Mouse (Mus musculus) adrenal gland, postnatal 14 days (tissue): ENCODE results near the gene Flt3l. TPM values are rescaled to one million over a fixed set of nuclear protein-coding genes. Genes with fewer than 3 reads are reported as not detected.
"Not testable (repeated sequence)": the region's sequence is repeated elsewhere in the genome, so short reads cannot be mapped to it uniquely, and the experiment has no call there.

ENCODE experiments used
- DNase-seq: peaks from one replicate; pipeline ENCODE4 v3.0.0; 2021; ENCODE audit warnings: mixed read lengths
- total RNA-seq: library from RNA; stranded (reverse); gene quantifications from 2 replicates; pipeline ENCODE4 v1.2.3, GENCODE M21; 2021

The Flt3l gene
- total RNA-seq, 1 experiment from 2014 or later, result 13.3 TPM

DNA sequence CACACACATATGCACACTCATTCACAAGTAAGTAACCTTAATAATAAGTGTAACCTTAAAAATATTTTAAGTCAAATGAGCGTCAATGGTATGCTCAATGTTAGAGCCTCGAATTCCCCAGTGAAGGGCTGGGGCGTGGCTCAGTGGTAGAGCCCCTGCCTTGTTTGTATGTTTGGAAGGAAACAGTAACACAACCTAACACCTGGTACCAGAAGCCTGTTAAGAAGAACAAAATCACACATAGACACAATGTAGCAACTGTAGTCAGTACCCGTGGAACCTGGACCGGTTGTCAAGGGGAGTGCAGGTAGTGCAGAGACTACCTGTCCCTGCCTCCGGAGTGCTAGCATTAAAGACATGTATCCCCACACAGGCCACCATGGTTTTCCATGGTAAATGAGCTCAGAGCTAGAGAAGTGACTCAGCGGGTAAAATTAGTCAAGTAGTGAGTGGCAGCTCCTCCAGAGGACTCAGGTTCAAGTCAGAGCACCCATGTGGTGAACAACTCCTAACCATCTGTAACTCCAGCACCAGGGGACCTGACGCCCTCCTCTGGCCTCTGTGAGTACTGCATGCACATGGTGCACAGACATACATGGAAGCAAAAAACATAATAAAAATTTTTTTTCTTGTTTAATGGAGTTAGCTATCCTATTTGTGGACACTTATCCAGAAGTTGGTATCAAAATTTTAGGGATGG is 37.5 kb downstream of the Flt3l start:
- peak; percentile 38 for DNase-seq

DNA sequence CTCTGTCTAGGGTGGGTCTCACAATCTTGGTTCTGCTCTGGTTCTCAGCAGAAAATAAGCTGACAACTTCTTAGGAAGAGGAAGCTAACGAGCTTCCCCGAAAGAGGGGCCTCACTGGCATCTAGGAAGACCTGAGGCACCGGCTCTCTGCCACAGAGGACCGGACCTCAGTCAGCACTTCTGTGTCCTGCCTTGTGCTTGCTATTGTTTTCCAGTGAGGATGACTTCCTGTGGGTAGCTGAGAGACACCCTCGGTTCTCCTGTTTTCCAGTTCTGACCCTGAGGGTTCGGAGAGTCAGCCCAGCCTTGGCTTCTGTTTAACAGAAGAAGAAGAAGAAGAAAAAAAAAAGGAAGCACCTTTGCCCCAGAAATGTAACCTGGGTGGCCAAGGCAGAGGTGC is 38.8 kb downstream of the Flt3l start:
- peak; percentile 29 for DNase-seq

DNA sequence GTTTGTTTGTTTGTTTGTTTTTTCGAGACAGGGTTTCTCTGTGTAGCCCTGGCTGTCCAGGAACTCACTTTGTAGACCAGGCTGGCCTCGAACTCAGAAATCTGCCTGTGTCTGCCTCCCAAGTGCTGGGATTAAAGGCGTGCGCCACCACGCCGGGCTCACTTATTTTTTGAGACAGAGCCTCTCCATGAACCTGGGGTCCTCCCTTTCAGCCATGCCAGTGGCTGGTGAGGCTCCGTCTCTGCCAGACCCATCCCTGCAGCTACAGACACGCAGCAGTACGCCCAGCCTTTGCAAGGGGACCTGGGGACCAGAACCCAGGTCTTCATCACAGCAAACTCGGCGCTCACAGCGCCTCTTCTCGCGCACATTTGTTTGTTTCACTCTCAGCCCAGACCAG is 40.3 kb downstream of the Flt3l start:
- DNase-seq, result not testable (repeated sequence)

DNA sequence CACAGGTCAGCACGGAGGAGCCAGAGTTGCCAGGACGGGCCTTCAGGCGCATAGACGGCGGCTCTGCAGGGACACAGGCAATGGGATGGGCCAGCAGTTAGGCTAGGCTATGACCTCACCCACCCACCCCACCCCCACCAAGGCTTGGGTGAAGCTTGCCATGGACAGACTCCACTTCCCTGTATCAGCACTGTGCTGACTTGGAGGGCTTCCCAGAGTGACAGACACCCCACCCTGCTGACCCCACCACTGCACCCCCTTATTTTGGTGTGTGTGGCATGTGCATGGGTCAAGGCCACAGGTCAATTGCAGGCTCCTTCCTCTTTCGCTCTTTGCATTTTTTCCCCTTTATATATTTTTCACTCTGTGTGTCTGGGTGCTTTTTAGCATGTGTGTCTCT is 40.9 kb downstream of the Flt3l start:
- peak; percentile 4 for DNase-seq

DNA sequence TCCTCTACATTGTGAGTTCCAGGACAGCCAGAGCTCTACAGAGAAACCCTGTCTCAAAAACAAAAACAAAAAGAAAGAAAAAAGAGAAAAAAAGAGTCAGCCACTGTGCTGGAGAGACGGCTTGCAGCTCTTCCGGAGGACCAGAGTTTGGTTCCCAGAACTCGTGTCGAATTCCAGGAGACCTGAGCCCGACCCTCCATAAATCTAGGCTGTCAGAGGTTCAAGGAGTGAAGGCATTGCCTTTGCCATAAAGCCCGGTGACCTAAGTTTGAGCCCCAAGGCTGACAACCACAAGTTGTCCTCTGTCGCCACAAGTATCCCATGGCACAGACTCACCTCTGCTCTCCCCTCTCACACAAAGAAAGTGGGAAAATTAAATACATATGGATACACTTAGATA is 42.1 kb downstream of the Flt3l start:
- peak; percentile 2 for DNase-seq

DNA sequence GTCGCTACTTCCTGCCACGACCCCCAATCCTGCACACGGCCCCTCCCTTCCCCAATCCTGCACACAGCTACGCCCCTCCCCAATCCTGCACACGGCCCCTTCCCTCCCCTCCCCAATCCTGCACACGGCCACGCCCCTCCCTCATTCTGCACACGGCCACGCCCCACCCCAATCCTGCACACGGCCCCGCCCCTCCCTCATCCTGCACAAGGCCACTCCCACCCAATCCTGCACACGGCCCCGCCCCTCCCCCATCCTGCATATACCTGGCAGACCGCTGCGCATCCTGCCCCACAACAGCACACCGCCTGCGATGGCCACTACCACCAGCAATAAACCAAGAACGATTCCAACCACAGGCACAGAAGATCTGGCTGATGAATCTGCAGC is 42.7 kb downstream of the Flt3l start:
- DNase-seq, result peak; percentile 28

DNA sequence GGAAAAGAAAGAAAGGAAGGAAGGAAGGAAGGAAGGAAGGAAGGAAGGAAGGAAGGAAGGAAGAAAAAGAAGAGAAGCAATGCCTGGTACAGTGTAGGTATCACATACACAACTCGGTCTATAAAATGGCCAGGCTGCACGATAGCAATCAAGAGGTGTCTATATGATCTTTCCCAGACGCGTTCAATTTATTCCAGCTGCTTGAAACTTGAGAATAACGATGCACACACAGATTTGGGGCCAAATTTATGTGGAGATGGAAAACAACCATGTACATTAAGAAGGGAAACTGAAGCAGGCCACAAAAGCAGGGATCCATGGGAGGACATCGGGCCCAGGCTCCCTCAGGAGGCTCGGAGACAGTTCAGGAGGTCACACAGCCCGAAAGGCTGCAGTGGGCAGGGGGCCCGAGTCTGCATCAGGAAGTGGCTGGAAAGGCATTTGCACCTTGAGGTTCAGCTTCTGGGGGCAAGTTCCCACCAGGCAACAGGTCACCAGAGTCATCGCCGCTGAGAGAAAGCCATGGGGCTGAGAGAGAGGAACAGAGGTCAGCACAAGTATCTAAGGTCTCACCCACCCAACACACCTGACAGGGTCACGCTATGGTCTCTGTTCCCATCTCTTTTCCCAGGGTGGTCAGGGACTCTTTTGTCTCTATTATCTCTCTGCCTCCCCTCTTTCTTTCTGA is 43.3 kb downstream of the Flt3l start:
- peak; percentile 5 for DNase-seq

GRCm38 (mm10) chr7:45092048-45092447 is 44.2 kb downstream of the Flt3l start, which contains the start of gene Rcn3:
Gene Rcn3, minus strand, starts transcription at chr7:45092221.
- DNase-seq, result peak; percentile 91

DNA sequence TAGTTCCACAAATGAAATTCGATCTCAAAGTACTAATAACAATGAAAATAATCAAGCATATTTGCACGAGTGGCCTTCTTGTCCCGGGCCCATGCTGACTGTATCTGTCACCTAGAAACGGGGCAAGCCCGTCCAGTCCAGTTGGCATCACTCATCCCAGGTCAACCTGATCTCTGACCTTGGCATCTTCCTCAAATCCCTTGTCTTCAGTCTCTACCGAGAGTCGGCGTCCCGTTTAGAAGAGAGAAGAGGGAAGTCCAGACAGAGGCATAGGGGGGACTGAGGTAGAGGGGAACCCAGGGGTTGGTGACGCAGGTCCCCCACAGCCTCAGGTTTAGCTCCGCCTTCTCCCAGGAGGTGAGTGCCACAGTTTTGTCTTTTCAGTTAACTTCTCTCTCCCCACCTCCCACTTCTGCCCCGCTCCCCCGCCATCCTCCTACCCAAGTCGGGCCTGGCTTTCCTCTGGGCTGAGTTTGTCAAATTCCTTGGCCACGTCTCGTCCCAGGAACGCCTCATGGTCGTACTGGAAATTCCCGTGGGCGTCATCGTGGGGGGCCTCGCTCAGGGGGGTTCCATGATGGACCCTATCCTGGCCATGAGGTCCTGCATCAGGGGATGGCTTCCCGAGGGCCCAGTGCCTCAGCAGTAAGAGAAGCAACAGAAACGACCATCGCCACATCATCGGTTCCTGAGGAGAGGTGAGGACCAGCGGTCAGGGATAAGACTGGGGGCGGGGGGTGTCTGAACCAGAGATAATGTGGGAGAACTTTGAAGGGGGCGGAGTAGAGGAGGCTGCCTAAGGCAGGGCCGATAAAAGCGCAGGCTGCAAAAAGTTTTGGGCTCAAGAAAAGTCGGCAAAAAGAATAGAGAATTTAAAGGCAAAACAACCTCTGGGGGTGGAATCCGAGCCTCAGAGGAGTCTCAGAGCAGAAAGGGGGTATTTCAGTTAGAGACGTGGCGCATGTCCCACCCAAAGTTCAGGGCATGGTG is 44.9 kb downstream of the Flt3l start:
- peak; percentile 26 for DNase-seq

DNA sequence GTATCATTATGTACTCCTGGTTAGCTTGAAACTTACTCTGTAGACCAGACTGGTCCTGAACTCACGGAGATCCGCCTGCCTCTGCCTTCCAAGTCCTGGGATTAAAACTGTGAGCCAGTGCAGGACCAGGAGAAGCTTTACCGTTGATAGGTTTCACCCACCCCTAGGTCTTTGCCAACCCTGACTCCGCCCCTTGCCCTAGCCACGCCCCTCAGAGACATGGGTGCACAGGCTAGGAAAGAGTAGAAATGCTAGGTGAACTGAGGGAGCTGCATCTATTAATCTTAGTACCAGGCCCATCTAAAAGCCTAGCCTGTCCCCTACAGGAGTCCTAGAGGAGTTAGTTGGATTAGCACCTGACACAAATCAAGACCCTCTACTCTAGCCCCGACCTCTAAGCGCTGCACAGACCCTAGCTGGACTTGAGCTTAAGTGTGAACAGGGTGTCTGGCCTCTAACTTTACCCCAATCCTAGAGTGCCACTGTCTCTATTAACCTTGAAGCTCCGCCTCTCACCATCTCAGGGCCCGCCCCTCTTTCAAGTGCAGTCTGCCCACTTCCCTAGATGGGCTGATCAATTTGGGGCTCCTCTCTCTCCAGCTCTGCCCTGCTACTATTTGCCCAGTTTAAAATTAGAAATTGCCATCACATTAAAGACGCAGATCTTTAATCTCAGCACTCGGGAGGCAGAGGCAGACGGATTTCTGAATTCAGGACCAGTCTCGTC is 45.8 kb downstream of the Flt3l start:
- peak; percentile 36 for DNase-seq

- DNase-seq, result peak; percentile 1
Measured at GRCm38 (mm10) chr7:45088597-45088996, 47.6 kb downstream of the Flt3l start.

DNA sequence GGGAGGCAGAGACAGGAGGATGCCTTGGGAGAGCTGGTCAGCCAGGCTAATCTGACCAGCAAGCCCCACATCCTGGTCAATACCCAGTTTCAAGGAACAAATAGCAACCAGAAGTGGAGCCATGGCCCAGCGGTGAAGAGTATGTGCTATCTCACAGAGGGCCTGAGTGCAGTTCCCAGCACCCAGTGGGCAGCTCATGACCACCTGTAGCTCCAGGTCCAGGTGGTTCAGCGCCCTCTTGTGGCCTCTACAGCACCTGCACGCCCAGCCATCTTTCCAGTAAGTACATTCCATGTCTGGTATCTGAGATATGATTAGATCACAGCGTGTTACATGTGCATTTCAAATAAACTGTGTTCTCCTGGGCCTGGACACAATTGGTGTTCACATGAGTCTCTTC is 50.1 kb downstream of the Flt3l start:
- peak; percentile 2 for DNase-seq

DNA sequence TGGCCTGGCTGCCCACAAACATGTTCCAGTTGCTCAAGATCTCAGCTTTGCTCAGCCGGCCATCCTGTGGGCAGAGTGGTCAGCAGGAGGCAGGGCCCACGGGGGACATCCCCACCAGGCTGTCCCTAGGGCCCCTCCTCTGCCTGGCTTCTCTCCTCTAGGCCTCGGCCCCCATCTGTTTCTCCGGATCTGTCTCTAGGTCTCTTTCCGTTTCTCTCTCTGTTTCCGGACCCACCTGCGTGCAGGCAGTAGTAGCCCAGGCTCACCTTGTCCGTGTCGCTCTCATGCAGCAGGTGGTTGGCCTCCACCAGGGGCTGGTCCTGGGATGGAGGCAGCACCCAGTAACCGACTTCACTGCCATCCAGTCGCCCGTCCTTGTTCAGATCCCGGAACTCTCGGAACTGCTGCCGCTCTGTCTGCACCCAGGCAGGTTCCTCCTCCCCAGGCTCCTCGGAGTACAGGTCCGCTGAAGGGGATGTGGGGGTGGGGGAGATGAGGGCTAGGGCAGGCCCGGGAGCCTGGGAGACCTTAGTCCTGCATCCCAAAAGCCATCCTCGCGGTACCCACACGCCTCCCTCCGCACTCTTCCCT is 52.8 kb downstream of the Flt3l start:
- no peak for DNase-seq

DNA sequence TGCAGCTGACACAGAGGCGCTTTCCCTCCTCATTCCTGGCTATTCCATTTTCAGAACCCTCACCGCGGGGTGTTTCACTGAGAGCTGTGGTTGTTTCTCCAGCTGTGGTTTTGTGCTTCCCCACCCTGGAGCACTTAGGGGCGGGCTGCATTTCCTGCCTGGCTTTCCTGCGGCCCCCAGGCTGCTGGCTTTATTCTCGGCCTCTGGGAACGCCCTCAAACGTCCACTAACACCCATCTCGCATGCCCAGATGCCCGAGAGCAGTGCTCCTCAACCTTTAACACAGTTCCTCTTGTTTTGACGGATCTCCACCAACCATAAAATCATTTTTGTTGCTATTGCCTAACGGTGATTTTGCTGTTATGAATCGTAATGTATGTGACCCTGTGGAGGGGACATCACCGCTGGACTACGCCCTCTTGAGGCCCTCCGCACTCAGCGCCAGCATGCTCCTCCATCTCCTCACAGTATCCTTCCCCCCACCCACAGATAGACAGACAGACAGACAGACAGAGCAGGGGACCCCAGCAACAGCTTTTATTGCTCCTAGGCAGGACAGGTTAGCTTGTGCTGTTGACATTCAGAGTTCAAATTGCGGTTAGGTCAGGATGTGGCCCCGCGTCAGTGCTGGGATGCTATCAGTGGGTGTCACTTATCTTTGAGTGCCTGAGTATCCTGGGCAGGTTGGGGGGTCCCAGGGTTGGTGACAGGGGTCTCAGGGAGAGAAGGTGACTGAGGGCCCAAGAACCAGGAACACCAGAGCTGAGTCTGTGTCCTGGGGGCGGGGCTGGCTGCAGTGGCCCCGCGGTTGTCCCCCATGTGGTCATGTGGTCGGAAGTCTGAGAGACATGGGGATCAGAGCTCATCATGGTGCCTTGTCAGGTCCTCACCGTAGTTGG is 53.6 kb downstream of the Flt3l start:
- peak; percentile 53 for DNase-seq

DNA sequence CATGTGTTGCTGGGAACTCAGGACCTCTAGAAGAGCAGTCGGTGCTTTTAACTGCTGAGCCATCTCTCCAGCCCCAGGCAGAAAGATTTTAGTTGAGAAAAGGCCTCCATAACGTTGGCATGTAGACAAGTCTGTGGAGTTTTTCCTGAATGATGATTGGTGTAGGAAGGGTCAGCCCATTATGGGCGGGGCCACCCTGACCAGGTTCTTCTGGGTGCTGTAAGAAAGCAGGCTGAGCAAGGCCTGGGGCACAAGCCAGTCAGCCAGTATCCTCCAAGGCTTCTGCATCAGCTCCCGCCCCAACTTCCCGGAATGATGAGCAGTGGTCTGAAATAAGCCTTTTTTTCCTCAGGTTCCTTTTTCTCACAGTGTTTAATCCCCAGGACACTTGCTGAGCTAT is 55.2 kb downstream of the Flt3l start:
- no peak for DNase-seq

- DNase-seq, result peak; percentile 92
Measured at GRCm38 (mm10) chr7:45079856-45080255, 56.4 kb downstream of the Flt3l start.
